Mouse (Mus musculus): Measurements from ENCODE around the gene Stap2.

The Stap2 gene

GRCm38 (mm10) chr17:56024931-56025330 lies 19.5 kb upstream of the Stap2 start:
- no peak for DNase-seq (ENCODE audit: low spot score)

GRCm38 (mm10) chr17:56024476-56024875 lies 19.1 kb upstream of the Stap2 start:
- no peak for DNase-seq (ENCODE audit: low spot score)

- DNase-seq (ENCODE audit: low spot score) = no peak
Measured at GRCm38 (mm10) chr17:56023386-56023785, 18.0 kb upstream of the Stap2 start.

GRCm38 (mm10) chr17:56022989-56023290 lies 17.6 kb upstream of the Stap2 start:
- DNase-seq (ENCODE audit: low spot score) = no peak

GRCm38 (mm10) chr17:56022131-56022988 lies 17.0 kb upstream of the Stap2 start:
- DNase-seq (ENCODE audit: low spot score) = no peak

- no peak for DNase-seq (ENCODE audit: low spot score)
Measured at GRCm38 (mm10) chr17:56021161-56021910, 16.0 kb upstream of the Stap2 start.

GRCm38 (mm10) chr17:56020400-56021084 lies 15.2 kb upstream of the Stap2 start:
- no peak for DNase-seq (ENCODE audit: low spot score)

GRCm38 (mm10) chr17:56018347-56019131 lies 13.2 kb upstream of the Stap2 start:
- peak; percentile 62 for DNase-seq (ENCODE audit: low spot score)

GRCm38 (mm10) chr17:56017848-56018247 lies 12.5 kb upstream of the Stap2 start:
- no peak for DNase-seq (ENCODE audit: low spot score)

GRCm38 (mm10) chr17:56016793-56017785 lies 11.7 kb upstream of the Stap2 start:
- no peak for DNase-seq (ENCODE audit: low spot score)

GRCm38 (mm10) chr17:56016382-56016781 lies 11.0 kb upstream of the Stap2 start:
- no peak for DNase-seq (ENCODE audit: low spot score)

GRCm38 (mm10) chr17:56015293-56015692 lies 9.9 kb upstream of the Stap2 start:
- DNase-seq (ENCODE audit: low spot score) = no peak

- DNase-seq (ENCODE audit: low spot score) = no peak
Measured at GRCm38 (mm10) chr17:56011441-56011840, 6.1 kb upstream of the Stap2 start.

- peak; percentile 84 for DNase-seq (ENCODE audit: low spot score)
Measured at GRCm38 (mm10) chr17:56010681-56011080, 5.3 kb upstream of the Stap2 start.

- no peak for DNase-seq (ENCODE audit: low spot score)
Measured at GRCm38 (mm10) chr17:56010255-56010654, 4.9 kb upstream of the Stap2 start.

GRCm38 (mm10) chr17:56009962-56010240 lies 4.5 kb upstream of the Stap2 start:
- no peak for DNase-seq (ENCODE audit: low spot score)

GRCm38 (mm10) chr17:56009088-56009961 lies 3.9 kb upstream of the Stap2 start:
- DNase-seq (ENCODE audit: low spot score) = peak; percentile 93

GRCm38 (mm10) chr17:56008356-56009087 lies 3.1 kb upstream of the Stap2 start:
- peak; percentile 99 for DNase-seq (ENCODE audit: low spot score)

Data from embryo, embryonic 10 days (tissue).